Mouse (Mus musculus) neural tube, embryonic 11.5 days (tissue): ENCODE results near the gene Wdr34. TPM values are rescaled to one million over a fixed set of nuclear protein-coding genes. Genes with fewer than 3 reads are reported as not detected.

Experiments
- ATAC-seq: fragments of 200-750 bp; cut with Nextera tagmentation; 2 replicates; pipeline ENCODE4 v1.8.0; 2017; ENCODE audit warnings: moderate number of reproducible peaks, mild to moderate bottlenecking, moderate TSS enrichment, moderate library complexity; ENCODE audit not compliant: insufficient read depth, low FRiP score, low TSS enrichment
- DNase-seq: peaks from one replicate; pipeline ENCODE4 v3.0.0-alpha.2; 2015; ENCODE audit warnings: low spot score
- H3K27ac ChIP-seq: fragments of 300-500 bp; sonication (generic); 2 replicates; pipeline ENCODE4 v1.5.1; 2014; ENCODE audit warnings: low read depth, mild to moderate bottlenecking, low read length
- H3K27me3 ChIP-seq: fragments of 300-500 bp; sonication (generic); 2 replicates; pipeline ENCODE4 v1.6.1; 2014; ENCODE audit warnings: mild to moderate bottlenecking, low read length, mixed read lengths; ENCODE audit not compliant: control insufficient read depth, insufficient read depth
- H3K36me3 ChIP-seq: fragments of 300-500 bp; sonication (generic); 2 replicates; pipeline ENCODE4 v1.6.1; 2014; ENCODE audit warnings: mild to moderate bottlenecking, low read length, moderate library complexity, mixed read lengths; ENCODE audit not compliant: control insufficient read depth, insufficient read depth
- H3K4me1 ChIP-seq: fragments of 300-500 bp; sonication (generic); 2 replicates; pipeline ENCODE4 v1.6.1; 2014; ENCODE audit warnings: low read length, mixed read lengths; ENCODE audit not compliant: control insufficient read depth, insufficient read depth
- H3K4me2 ChIP-seq: fragments of 300-500 bp; sonication (generic); 2 replicates; pipeline ENCODE4 v1.6.1; 2014; ENCODE audit warnings: low read depth, mild to moderate bottlenecking, moderate library complexity
- H3K4me3 ChIP-seq: fragments of 300-500 bp; sonication (generic); 2 replicates; pipeline ENCODE4 v1.5.1; 2014; ENCODE audit warnings: low read depth, low read length
- H3K9ac ChIP-seq: fragments of 300-500 bp; sonication (generic); 2 replicates; pipeline ENCODE4 v1.6.1; 2014; ENCODE audit warnings: mild to moderate bottlenecking, low read length
- H3K9me3 ChIP-seq: fragments of 300-500 bp; sonication (generic); 2 replicates; pipeline ENCODE4 v1.6.1; 2016; ENCODE audit warnings: low read length; ENCODE audit not compliant: control insufficient read depth
- WGBS: fragments of 180-500 bp; shearing (Covaris S2); extraction: QIAGEN DNeasy Blood & Tissue Kit; methylation state at CpG from one replicate; pipeline ENCODE4 v1.1.7; 2014; 5-methylcytosine and 5-hydroxymethylcytosine counted together
- microRNA-seq: library from miRNA; unstranded; fragments of <30 nt; microRNA quantifications from one replicate; pipeline ENCODE4, GENCODE M21; 2016
- polyA plus RNA-seq: library from polyadenylated mRNA; unstranded; fragments of >200 nt; fragmentation: Nextera tagmentation; extraction: Ambion mirVana; gene quantifications from 2 replicates; pipeline ENCODE4 v1.2.1, GENCODE M21; 2014

Gene Wdr34
- polyA plus RNA-seq, 1 experiment from 2014 or later: 29.3 TPM

DNA sequence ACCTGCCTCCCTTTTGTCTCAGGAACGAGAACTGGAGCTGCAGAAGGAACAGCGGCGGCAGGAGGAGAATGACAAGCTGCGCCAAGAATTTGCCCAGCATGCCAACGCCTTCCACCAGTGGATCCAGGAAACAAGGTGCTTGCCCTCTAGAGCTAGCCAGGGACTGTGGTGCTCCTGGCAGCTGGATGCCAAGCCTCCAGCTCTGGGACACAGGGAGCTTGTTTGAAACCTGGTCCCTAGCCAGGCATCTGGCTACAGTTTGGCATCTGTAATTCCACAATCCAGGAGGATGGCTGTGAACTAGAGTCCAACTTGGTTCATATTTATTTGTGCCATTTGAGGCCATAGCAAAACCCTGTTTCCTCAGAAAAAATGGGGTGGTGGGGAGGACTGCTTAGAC is 21.7 kb downstream of the Wdr34 start:
- H3K27me3 ChIP-seq: no peaks in the 10 kb centered on the region
- ATAC-seq (no peak), DNase-seq (no peak)
- H3K4me1 ChIP-seq: no peaks in the 10 kb centered on the region
- no peaks in the 10 kb centered on the region for H3K9me3 ChIP-seq
- 96% methylated on average over 5 of the region's 5 CpGs for WGBS
- H3K4me3 ChIP-seq: no peak overlapping the region
- H3K36me3 ChIP-seq: peaks cover 59% of the 10 kb centered on the region
- H3K27ac ChIP-seq: no peak overlapping the region
- no peak overlapping the region for H3K9ac ChIP-seq
- no peak overlapping the region for H3K4me2 ChIP-seq

DNA sequence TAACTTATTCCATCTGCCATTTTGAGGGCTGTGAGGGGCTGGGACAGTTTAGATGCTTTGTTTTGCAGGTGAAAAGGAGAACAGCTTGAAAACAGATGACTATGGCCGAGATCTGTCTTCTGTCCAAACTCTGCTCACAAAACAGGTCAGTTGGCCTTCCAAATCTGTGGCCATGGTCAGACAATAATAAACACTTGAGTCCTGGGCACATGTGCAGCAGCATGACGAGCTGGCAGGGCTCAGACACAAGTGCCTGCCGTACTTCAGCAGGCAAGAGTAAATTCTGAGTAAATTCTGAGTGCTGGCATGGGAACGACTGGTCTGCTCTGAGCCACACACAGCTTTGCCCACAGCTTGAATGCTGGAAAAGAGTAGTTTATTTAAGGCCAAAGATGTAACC is 23.2 kb downstream of the Wdr34 start:
- 92% methylated on average over 4 of the region's 4 CpGs for WGBS
- Histone ChIP-seq H3K27me3 (no peaks in the 10 kb centered on the region), H3K27ac (no peak overlapping the region), H3K4me3 (no peak overlapping the region), H3K9me3 (no peaks in the 10 kb centered on the region), H3K36me3 (peaks cover 62% of the 10 kb centered on the region), H3K4me2 (no peak overlapping the region), H3K9ac (no peak overlapping the region), H3K4me1 (no peaks in the 10 kb centered on the region)
- ATAC-seq: no peak
- DNase-seq: no peak

DNA sequence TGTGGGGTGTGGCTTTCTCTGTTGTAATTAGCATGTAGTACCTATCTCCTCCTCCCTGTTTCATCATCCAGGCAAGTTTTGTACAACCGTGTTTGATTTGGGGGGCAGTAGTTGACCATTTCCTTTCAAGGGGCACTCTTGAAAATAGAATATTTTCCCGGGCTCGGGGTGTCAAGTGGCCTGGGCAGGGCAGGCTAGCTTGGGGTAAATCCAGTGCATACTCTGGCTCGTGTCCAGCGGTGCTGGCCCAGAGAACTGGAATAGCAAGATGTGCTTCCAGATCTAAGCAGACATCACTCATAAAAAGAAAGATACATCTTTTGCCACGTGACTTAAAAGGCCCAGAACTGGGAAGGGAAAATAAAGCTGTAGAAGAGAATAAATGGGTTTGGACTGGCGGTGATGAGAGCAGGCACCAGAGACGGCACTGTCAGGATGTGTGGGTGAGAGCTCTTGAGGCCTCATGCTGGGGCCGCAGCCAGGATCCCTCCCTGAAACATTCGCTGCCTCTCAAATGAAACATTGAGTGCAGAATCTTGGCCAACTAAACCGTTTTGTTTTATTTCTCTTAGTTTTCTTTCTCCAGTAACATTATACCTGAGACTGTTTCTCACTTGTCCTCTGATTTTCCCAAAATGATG is 34.2 kb downstream of the Wdr34 start:
- Histone ChIP-seq H3K4me3 (no peak overlapping the region), H3K9ac (no peak overlapping the region), H3K27me3 (no peaks in the 10 kb centered on the region), H3K27ac (no peak overlapping the region), H3K9me3 (no peaks in the 10 kb centered on the region), H3K36me3 (peaks cover 55% of the 10 kb centered on the region), H3K4me2 (no peak overlapping the region), H3K4me1 (no peaks in the 10 kb centered on the region)
- 95% methylated on average over 11 of the region's 11 CpGs for WGBS
- ATAC-seq: no peak
- DNase-seq: no peak

DNA sequence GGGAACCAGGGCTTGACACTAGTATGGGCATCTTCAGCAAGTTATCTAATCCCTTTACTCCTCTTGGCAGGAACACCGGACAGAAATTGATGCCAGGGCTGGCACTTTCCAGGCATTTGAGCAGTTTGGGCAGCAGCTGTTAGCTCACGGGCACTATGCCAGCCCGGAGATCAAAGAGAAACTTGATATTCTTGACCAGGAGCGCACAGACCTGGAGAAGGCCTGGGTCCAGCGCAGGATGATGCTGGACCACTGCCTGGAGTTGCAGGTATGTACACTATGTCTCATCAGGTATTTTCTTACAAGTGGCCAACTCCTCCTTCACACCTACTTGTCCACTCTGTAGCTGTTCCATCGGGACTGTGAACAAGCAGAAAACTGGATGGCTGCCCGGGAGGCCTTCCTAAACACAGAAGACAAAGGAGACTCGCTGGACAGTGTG is 37.8 kb downstream of the Wdr34 start:
- H3K36me3 ChIP-seq: peaks cover 58% of the 10 kb centered on the region

DNA sequence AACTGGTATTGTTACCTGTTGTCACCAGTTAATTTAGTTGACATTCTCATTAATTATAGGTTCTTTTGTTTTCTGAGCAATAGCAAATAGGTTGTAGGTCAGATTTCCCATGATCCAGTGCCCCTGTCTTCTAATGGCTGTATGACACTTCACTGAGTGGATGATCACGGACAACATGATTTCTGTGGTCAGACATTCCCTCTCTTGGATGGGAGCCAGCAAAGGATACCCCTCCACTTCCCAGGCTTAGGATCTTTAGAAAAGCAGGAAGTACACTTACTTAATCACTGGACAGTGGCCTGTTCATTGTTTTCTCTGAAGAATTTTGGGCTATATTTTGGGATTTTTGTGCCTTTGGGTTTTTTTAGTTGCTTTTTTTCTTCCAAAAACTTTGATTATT is 39.6 kb downstream of the Wdr34 start:
- peaks cover 54% of the 10 kb centered on the region for H3K36me3 ChIP-seq
- H3K27me3 ChIP-seq: no peaks in the 10 kb centered on the region
- no peak overlapping the region for H3K4me3 ChIP-seq
- 71% methylated on average over 1 of the region's 1 CpGs for WGBS
- H3K9ac ChIP-seq: no peak overlapping the region
- no peak for ATAC-seq
- H3K9me3 ChIP-seq: no peaks in the 10 kb centered on the region
- no peak overlapping the region for H3K4me2 ChIP-seq
- H3K4me1 ChIP-seq: no peaks in the 10 kb centered on the region
- no peak for DNase-seq
- H3K27ac ChIP-seq: no peak overlapping the region

More for the DNA sequence above, 37.8 kb downstream of the Wdr34 start:
- H3K4me1 ChIP-seq: no peaks in the 10 kb centered on the region
- H3K27me3 ChIP-seq: no peaks in the 10 kb centered on the region
- no peaks in the 10 kb centered on the region for H3K9me3 ChIP-seq
- DNase-seq (no peak), ATAC-seq (no peak)
- no peak overlapping the region for H3K27ac ChIP-seq
- H3K9ac ChIP-seq: no peak overlapping the region
- no peak overlapping the region for H3K4me2 ChIP-seq
- 94% methylated on average over 8 of the region's 8 CpGs for WGBS
- H3K4me3 ChIP-seq: no peak overlapping the region

DNA sequence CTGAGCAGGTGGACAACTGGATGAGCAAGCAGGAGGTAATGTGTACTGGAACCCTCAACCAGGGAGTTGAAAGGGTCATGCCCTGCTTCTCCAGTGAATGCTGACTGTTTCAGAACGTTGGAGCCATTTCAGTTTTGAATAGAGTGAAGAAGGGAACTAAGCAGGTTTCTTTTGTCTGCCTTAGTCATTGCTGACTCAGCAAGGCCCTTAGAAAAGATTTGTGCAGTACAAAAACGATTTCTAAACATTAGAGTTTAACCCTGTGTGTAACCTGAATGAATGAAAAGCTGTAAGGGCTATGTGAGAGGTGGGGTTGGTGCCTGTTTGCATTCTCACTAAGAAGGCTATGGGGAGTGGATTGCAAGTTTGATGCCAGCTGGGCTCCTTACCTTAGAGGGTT is 56.7 kb downstream of the Wdr34 start:
- no peak overlapping the region for H3K27ac ChIP-seq
- DNase-seq: no peak
- no peak overlapping the region for H3K4me2 ChIP-seq
- H3K4me1 ChIP-seq: no peaks in the 10 kb centered on the region
- no peak overlapping the region for H3K4me3 ChIP-seq
- 70% methylated on average over 2 of the region's 2 CpGs for whole genome bisulfite sequencing
- peaks cover 39% of the 10 kb centered on the region for H3K36me3 ChIP-seq
- no peak overlapping the region for H3K9ac ChIP-seq
- no peak for ATAC-seq
- H3K9me3 ChIP-seq: no peaks in the 10 kb centered on the region
- H3K27me3 ChIP-seq: no peaks in the 10 kb centered on the region

Small RNA genes lying within 50 kb of the gene (microRNA-seq; reads per million reads assigned to microRNA genes)
- gene Mir6997: 0.78 reads per million

Other genes starting within 250 kb of the Wdr34 start
- gene Slc27a4, start 246.2 kb downstream of the Wdr34 start, polyA plus RNA-seq: 20.5 and 20.8 TPM in 2 replicates
- 21.9 and 23.9 TPM in 2 replicates for gene Urm1, start 228.8 kb downstream of the Wdr34 start, polyA plus RNA-seq
- gene Cercam, start 179.7 kb downstream of the Wdr34 start, polyA plus RNA-seq: 17.5 and 20.2 TPM in 2 replicates
- 74.6 and 78.9 TPM in 2 replicates for gene Odf2, start 159.7 kb downstream of the Wdr34 start, polyA plus RNA-seq
- 61.5 and 71.3 TPM in 2 replicates for gene Gle1, start 113.5 kb downstream of the Wdr34 start, polyA plus RNA-seq
- 194 and 196 TPM in 2 replicates for gene Sptan1, start 83.3 kb downstream of the Wdr34 start, polyA plus RNA-seq
- gene Set, start 8.5 kb upstream of the Wdr34 start, polyA plus RNA-seq: 647 and 654 TPM in 2 replicates
- gene Pkn3, start 28.8 kb upstream of the Wdr34 start, polyA plus RNA-seq: 6.7 and 7.0 TPM in 2 replicates
- 28.3 and 31.1 TPM in 2 replicates for gene Zdhhc12, start 44.8 kb upstream of the Wdr34 start, polyA plus RNA-seq
- 5.4 and 5.9 TPM in 2 replicates for gene Zer1, start 75.7 kb upstream of the Wdr34 start, polyA plus RNA-seq
- 12.4 and 15.3 TPM in 2 replicates for gene Tbc1d13, start 84.9 kb upstream of the Wdr34 start, polyA plus RNA-seq
- gene Endog, start 122.6 kb upstream of the Wdr34 start, polyA plus RNA-seq: 14.6 and 15.2 TPM in 2 replicates
- gene Spout1, start 129.6 kb upstream of the Wdr34 start, polyA plus RNA-seq: 70.8 and 75.2 TPM in 2 replicates
- gene Kyat1, start 157.0 kb upstream of the Wdr34 start, polyA plus RNA-seq: 10.5 and 12.0 TPM in 2 replicates
- 46.6 and 49.7 TPM in 2 replicates for gene Lrrc8a, start 188.8 kb upstream of the Wdr34 start, polyA plus RNA-seq
- 0.17 TPM in 1 of 2 replicates, not detected in the other for gene Gm28035, start 191.7 kb upstream of the Wdr34 start, polyA plus RNA-seq
- gene Phyhd1, start 217.3 kb upstream of the Wdr34 start, polyA plus RNA-seq: 2.3 and 2.5 TPM in 2 replicates
- not detected in 2 replicates for gene Gm28038, start 232.2 kb upstream of the Wdr34 start, polyA plus RNA-seq
- 23.9 and 27.9 TPM in 2 replicates for gene Dolk, start 237.5 kb upstream of the Wdr34 start, polyA plus RNA-seq
- gene Nup188, start 237.5 kb upstream of the Wdr34 start, polyA plus RNA-seq: 57.3 and 60.0 TPM in 2 replicates